Mouse (Mus musculus) forebrain, embryonic 11.5 days (tissue): ENCODE results near the gene Psmb9. TPM values are rescaled to one million over a fixed set of nuclear protein-coding genes. Genes with fewer than 3 reads are reported as not detected.

Experiments used
- ATAC-seq: fragments of 200-750 bp; cut with Nextera tagmentation; replicated peaks from 2 replicates; pipeline ENCODE4 v1.8.0; 2017; ENCODE audit warnings: moderate TSS enrichment; ENCODE audit not compliant: low FRiP score
- DNase-seq: peaks from one replicate; pipeline ENCODE4 v3.0.0-alpha.2; 2017; ENCODE audit warnings: low spot score
- H3K27ac ChIP-seq: fragments of 300-500 bp; sonication (generic); 2 replicates; pipeline ENCODE4 v1.5.1; 2014; ENCODE audit warnings: low read depth, low read length
- H3K27me3 ChIP-seq: fragments of 300-500 bp; sonication (generic); 2 replicates; pipeline ENCODE4 v1.6.1; 2014; ENCODE audit warnings: mild to moderate bottlenecking, low read length, mixed read lengths; ENCODE audit not compliant: control insufficient read depth, insufficient read depth
- H3K36me3 ChIP-seq: fragments of 300-500 bp; sonication (generic); 2 replicates; pipeline ENCODE4 v1.6.1; 2014; ENCODE audit warnings: mild to moderate bottlenecking, low read length, moderate library complexity, mixed read lengths; ENCODE audit not compliant: control insufficient read depth, insufficient read depth
- H3K4me1 ChIP-seq: fragments of 300-500 bp; sonication (generic); replicated peaks from 2 replicates; pipeline ENCODE4 v1.6.1; 2014; ENCODE audit warnings: low read length, mixed read lengths; ENCODE audit not compliant: control insufficient read depth, insufficient read depth
- H3K4me2 ChIP-seq: fragments of 300-500 bp; sonication (generic); 2 replicates; pipeline ENCODE4 v1.6.1; 2014; ENCODE audit warnings: low read depth, mild to moderate bottlenecking, low read length, moderate library complexity, mixed read lengths; ENCODE audit not compliant: severe bottlenecking
- H3K4me3 ChIP-seq: fragments of 300-500 bp; sonication (generic); 2 replicates; pipeline ENCODE4 v1.5.1; 2014; ENCODE audit warnings: low read depth, low read length
- H3K9ac ChIP-seq: fragments of 300-500 bp; sonication (generic); 2 replicates; pipeline ENCODE4 v1.6.1; 2014; ENCODE audit warnings: low read length
- H3K9me3 ChIP-seq: fragments of 300-500 bp; sonication (generic); 2 replicates; pipeline ENCODE4 v1.6.1; 2016; ENCODE audit warnings: low read length, mixed read lengths; ENCODE audit not compliant: control insufficient read depth
- WGBS: fragments of 180-500 bp; shearing (Covaris S2); extraction: QIAGEN DNeasy Blood & Tissue Kit; methylation state at CpG from one replicate; pipeline ENCODE4 v1.1.7; 2014; 5-methylcytosine and 5-hydroxymethylcytosine counted together
- polyA plus RNA-seq: library from polyadenylated mRNA; unstranded; fragments of >200 nt; fragmentation: Nextera tagmentation; extraction: Ambion mirVana; gene quantifications from 2 replicates; pipeline ENCODE4 v1.2.1, GENCODE M21; 2014

The Psmb9 gene
- polyA plus RNA-seq, 1 experiment from 2014 or later, result 0.99 TPM

DNA sequence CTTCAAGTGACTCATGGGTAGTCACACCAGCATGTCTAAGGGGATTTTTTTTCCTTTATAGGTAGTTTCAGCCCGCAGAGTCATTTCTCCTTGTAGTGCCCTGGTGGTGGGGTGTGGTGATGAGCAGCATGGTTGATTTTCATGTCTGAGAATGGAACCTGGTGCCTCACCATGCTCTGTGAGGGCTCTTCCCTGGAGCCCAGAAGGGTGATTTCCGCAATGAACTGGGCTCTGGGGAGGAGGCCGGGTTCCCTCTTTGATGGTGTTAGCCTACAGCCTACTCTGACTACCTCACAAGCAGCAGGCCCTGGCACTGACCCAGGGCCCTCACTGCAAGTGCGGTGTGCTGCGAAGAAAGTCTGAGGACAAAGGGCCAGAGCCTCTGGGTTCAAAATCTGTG lies 15.9 kb upstream of the Psmb9 start, which contains the start of gene Tap2:
Gene Tap2 (plus strand): TSS at position 84 of the 400 bp plus-strand sequence.
- peak within 1 kb of the TSS; percentile 86 for H3K4me2 ChIP-seq
- no peaks in the 10 kb centered on the region for H3K36me3 ChIP-seq
- H3K27me3 ChIP-seq, result peaks cover 31% of the 10 kb centered on the region
- H3K9ac ChIP-seq, result peak within 1 kb of the TSS; percentile 57
- no peak for DNase-seq
- H3K27ac ChIP-seq, result no peak within 1 kb of the TSS
- H3K4me3 ChIP-seq, result peak within 1 kb of the TSS; percentile 50
- 64% methylated on average over 5 of the region's 5 CpGs for WGBS
- no peak for ATAC-seq
- no peaks in the 10 kb centered on the region for H3K9me3 ChIP-seq
- peaks cover 4% of the 10 kb centered on the region for H3K4me1 ChIP-seq

- H3K4me1 ChIP-seq, result peaks cover 9% of the 10 kb centered on the region
- WGBS, result 76% methylated on average over 4 of the region's 4 CpGs
- no peak overlapping the region for H3K27ac ChIP-seq
- ATAC-seq, result peak; percentile 65; the same call in 1 of the 2 replicates
- no peak for DNase-seq
- H3K4me2 ChIP-seq, result no peak overlapping the region
- H3K4me3 ChIP-seq, result no peak overlapping the region
- H3K9ac ChIP-seq, result no peak overlapping the region
- H3K27me3 ChIP-seq, result peaks cover 36% of the 10 kb centered on the region
- no peaks in the 10 kb centered on the region for H3K36me3 ChIP-seq
- H3K9me3 ChIP-seq, result no peaks in the 10 kb centered on the region
Measured at GRCm38 (mm10) chr17:34202760-34203442, 15.3 kb upstream of the Psmb9 start.

- Histone ChIP-seq H3K27me3 (peaks cover 49% of the 10 kb centered on the region), H3K36me3 (no peaks in the 10 kb centered on the region), H3K27ac (no peak overlapping the region), H3K9ac (no peak overlapping the region), H3K9me3 (no peaks in the 10 kb centered on the region), H3K4me2 (no peak overlapping the region), H3K4me3 (no peak overlapping the region), H3K4me1 (peaks cover 9% of the 10 kb centered on the region)
- DNase-seq, result no peak
- no peak for ATAC-seq
- WGBS, result 71% methylated on average over 7 of the region's 7 CpGs
Measured at GRCm38 (mm10) chr17:34201506-34202055, 14.0 kb upstream of the Psmb9 start.

DNA sequence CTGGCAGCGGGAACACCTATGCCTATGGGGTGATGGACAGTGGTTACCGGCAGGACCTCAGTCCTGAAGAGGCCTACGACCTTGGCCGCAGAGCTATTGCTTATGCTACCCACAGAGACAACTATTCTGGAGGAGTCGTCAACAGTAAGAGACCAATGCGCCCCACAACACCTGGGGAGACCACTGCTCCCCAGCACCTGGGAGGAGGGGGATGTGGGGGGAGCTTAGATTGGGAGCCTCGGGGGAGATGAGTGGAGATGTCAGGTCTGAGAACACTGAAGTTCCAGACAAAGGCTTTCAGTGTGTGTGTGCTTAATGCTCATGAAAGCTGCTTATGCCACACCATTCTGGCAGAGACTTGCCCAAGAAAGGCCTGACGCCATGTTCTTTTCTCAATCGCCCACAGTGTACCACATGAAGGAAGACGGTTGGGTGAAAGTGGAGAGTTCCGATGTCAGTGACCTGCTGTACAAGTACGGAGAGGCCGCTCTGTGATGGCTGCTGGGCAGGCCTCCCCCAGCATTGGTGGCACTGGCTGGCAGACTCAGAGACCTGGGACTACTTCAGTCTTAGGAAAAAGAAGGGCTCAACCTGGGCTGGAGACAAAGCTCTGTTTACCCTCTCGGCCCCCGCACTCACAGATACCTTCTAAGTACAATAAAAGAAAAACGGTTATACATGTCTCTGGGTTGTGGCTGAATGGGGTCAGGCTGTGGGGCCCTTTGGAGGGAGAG lies 13.4 kb upstream of the Psmb9 start:
- peaks cover 9% of the 10 kb centered on the region for H3K4me1 ChIP-seq
- WGBS, result 88% methylated on average over 16 of the region's 16 CpGs
- no peaks in the 10 kb centered on the region for H3K36me3 ChIP-seq

GRCm38 (mm10) chr17:34200047-34200446 lies 12.5 kb upstream of the Psmb9 start:
- Histone ChIP-seq H3K9me3 (no peaks in the 10 kb centered on the region), H3K4me2 (no peak overlapping the region), H3K4me3 (no peak overlapping the region), H3K27ac (no peak overlapping the region), H3K36me3 (no peaks in the 10 kb centered on the region), H3K27me3 (peaks cover 49% of the 10 kb centered on the region), H3K9ac (no peak overlapping the region), H3K4me1 (peaks cover 9% of the 10 kb centered on the region)
- no peak for DNase-seq
- ATAC-seq, result no peak
- WGBS, result 78% methylated on average over 10 of the region's 10 CpGs

More for the DNA sequence above, 13.4 kb upstream of the Psmb9 start:
- DNase-seq (no peak), ATAC-seq (no peak)
- Histone ChIP-seq H3K27ac (no peak overlapping the region), H3K4me3 (no peak overlapping the region), H3K9ac (no peak overlapping the region), H3K4me2 (no peak overlapping the region), H3K9me3 (no peaks in the 10 kb centered on the region), H3K27me3 (peaks cover 53% of the 10 kb centered on the region)

- Histone ChIP-seq H3K4me3 (no peak overlapping the region), H3K9ac (no peak overlapping the region), H3K4me1 (peaks cover 5% of the 10 kb centered on the region), H3K27me3 (peaks cover 45% of the 10 kb centered on the region), H3K27ac (no peak overlapping the region), H3K9me3 (no peaks in the 10 kb centered on the region), H3K36me3 (no peaks in the 10 kb centered on the region), H3K4me2 (no peak overlapping the region)
- ATAC-seq (no peak), DNase-seq (no peak)
- WGBS, result 64% methylated on average over 12 of the region's 12 CpGs
Measured at GRCm38 (mm10) chr17:34199050-34199619, 11.6 kb upstream of the Psmb9 start.

DNA sequence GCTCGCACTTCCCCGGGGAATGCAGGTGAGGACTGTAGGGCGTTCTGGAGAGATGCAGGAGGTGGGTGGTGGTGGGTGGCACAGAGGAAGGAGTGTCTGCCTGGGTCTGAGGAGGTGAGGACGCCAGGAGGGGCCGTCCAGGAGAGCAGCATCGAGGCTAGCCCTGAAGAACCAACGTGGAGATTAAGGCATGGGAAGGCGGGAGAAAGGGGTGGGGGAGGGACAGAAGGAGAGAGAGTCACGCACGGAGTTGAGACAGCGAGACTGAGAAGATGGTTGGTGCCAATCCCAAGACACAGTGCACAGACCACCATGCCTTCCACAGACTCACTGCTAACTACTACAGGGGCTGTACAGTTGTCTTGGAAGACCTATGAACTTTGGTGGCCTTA lies 11.0 kb upstream of the Psmb9 start:
- no peak overlapping the region for H3K9ac ChIP-seq
- H3K9me3 ChIP-seq, result no peaks in the 10 kb centered on the region
- WGBS, result 7% methylated on average over 11 of the region's 11 CpGs
- DNase-seq (no peak), ATAC-seq (no peak)
- H3K36me3 ChIP-seq, result no peaks in the 10 kb centered on the region
- peaks cover 5% of the 10 kb centered on the region for H3K4me1 ChIP-seq
- peak overlapping the region; percentile 44; the same call in 1 of the 2 replicates for H3K4me2 ChIP-seq
- H3K27ac ChIP-seq, result no peak overlapping the region
- H3K4me3 ChIP-seq, result peak overlapping the region; percentile 18; the same call in 1 of the 2 replicates
- peaks cover 49% of the 10 kb centered on the region for H3K27me3 ChIP-seq

DNA sequence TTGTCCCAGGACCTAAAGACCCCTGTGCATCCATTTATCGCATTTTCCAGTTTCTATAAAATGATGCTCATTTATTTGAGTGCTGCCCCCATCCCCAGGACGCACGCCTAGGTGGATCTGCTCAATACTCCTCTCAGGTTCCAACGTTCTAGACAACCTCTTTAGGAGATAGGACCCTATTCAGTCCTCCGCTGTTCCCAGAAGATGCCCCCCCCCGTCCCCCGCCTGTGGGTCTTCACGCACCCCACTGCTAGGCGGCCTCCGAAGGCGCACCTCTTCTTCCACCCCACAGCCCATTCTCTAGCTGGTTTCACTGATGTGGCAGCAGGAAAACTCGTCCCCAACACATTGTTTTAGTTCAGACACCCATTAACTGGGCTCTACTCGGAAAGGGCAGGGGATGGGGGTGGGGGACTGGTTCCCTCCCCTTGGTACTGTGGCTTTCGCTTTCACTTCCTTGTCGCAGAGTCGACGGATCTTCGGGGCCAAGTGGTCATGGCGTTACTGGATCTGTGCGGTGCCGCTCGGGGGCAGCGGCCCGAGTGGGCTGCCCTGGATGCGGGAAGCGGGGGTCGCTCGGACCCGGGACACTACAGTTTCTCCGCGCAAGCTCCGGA lies 10.4 kb upstream of the Psmb9 start:
- H3K27ac ChIP-seq, result no peak overlapping the region
- no peaks in the 10 kb centered on the region for H3K9me3 ChIP-seq
- DNase-seq (no peak), ATAC-seq (no peak)
- peaks cover 5% of the 10 kb centered on the region for H3K4me1 ChIP-seq
- peak overlapping the region; percentile 44 for H3K4me2 ChIP-seq
- H3K36me3 ChIP-seq, result no peaks in the 10 kb centered on the region
- WGBS, result 2% methylated on average over 32 of the region's 32 CpGs
- H3K9ac ChIP-seq, result no peak overlapping the region
- peak overlapping the region; percentile 18 for H3K4me3 ChIP-seq
- H3K27me3 ChIP-seq, result peaks cover 49% of the 10 kb centered on the region
